Mouse (Mus musculus): ENCODE measurements around the gene D5Ertd579e. TPM values are rescaled to one million over a fixed set of nuclear protein-coding genes. Genes with fewer than 3 reads are reported as not detected.

Gene D5Ertd579e
- polyA plus RNA-seq, 1 experiment from 2014 or later: 25.7 TPM

DNA sequence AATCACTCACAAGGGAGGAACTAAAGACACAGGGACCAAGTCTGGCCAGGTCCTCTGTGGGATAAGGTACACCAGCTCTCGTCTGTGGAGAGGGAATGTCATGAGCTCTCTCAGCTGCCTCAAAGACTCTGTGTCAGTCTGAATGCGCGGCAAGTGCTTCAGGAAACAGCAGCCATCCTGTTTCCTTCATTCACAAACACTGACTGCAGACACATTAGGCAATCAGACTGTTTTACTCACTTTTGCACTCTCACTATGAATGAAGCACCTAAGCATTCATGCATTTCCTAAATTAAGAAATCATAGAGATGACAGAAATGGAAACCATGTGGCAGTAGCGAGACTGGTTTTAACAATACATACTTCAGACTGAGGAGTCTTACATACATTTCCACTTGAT, 77.5 kb downstream of the D5Ertd579e start:
- H3K27ac ChIP-seq (replicated peaks): no peak overlapping the region
- no peaks in the 10 kb centered on the region for H3K27me3 ChIP-seq (replicated peaks; ENCODE audit: low read depth, poor library complexity, severe bottlenecking)
- DNase-seq (ENCODE audit: low spot score): no peak
- 82% methylated on average over 4 of the region's 4 CpGs for WGBS
- H3K4me1 ChIP-seq: no peaks in the 10 kb centered on the region
- no peaks in the 10 kb centered on the region for H3K9me3 ChIP-seq
- peaks cover 63% of the 10 kb centered on the region for H3K36me3 ChIP-seq (replicated peaks)
- H3K4me3 ChIP-seq: no peak overlapping the region

DNA sequence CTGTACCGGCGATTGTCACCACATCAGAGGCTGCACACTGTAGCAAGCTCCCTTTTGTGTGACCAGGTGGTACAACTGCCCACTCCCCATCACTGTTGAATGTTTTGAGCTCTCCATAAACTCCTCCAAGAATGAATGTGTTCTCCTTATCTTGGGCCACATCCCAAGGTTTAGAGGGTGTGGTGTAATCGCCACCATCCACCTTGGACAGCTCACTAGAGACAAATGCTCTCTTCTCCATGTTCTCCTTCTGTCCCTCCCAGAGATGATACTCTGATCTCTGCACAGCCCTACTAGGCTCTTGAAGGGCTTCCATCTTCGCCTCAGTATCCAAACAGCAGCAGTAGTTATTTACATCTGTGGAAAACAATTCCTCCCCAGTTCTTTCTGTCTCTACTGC, 81.7 kb downstream of the D5Ertd579e start:
- H3K27ac ChIP-seq (replicated peaks): no peak overlapping the region
- 88% methylated on average over 4 of the region's 4 CpGs for WGBS
- no peak overlapping the region for H3K4me3 ChIP-seq
- no peaks in the 10 kb centered on the region for H3K4me1 ChIP-seq
- H3K27me3 ChIP-seq (replicated peaks; ENCODE audit: low read depth, poor library complexity, severe bottlenecking): no peaks in the 10 kb centered on the region
- H3K9me3 ChIP-seq: no peaks in the 10 kb centered on the region
- no peak for DNase-seq (ENCODE audit: low spot score)
- peaks cover 98% of the 10 kb centered on the region for H3K36me3 ChIP-seq (replicated peaks)

DNA sequence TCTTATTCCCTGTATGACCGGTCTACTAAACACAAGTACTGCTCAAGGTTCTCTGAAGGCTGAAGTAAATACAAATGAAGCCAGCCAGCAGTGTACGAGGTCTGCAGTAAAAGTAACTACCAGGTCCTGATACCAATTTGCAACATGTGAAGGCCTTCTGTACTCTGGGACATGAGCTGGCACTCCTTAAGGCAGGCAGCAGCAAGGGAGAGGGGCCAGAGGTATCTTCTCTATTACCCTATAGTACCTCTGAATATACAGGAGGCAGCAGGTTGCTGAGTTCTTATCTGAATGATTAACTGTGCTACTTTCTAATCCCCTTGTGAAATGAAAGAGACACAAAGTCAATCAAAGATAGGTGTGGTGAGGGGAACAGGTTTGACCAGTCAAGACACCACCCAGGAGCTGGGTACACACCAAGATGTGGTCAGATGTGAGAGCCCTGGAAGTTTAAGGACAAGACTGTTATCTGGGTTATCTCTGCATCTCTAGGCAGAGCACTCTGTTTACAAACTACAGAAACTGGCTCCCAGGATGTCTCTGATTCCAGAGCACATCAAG, 86.8 kb downstream of the D5Ertd579e start:
- Histone ChIP-seq H3K36me3 (replicated peaks) (peaks cover 94% of the 10 kb centered on the region), H3K27me3 (replicated peaks; ENCODE audit: low read depth, poor library complexity, severe bottlenecking) (no peaks in the 10 kb centered on the region)
- WGBS: 92% methylated on average over 2 of the region's 2 CpGs

DNA sequence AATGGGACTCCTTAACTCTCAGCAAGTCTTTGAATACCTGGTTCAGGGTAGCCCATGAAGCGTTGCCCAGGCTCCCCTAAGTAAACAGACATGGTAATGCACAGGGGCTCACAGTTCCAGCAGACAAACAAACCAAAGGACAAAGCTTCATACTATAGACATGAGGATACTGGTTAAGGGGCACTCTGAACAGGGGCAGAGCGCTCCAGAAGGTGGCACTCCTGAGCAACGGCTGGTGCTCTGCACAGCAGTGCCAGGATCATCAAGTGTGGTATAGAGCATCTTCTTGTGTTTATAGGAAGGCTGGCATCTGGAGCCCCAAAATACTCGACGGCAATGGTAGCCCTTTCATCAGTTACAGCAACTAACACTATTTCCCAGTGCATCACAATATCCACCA, 92.8 kb downstream of the D5Ertd579e start:
- Histone ChIP-seq H3K27ac (replicated peaks) (no peak overlapping the region), H3K9me3 (no peaks in the 10 kb centered on the region), H3K4me1 (no peaks in the 10 kb centered on the region), H3K4me3 (no peak overlapping the region), H3K27me3 (replicated peaks; ENCODE audit: low read depth, poor library complexity, severe bottlenecking) (no peaks in the 10 kb centered on the region), H3K36me3 (replicated peaks) (peaks cover 99% of the 10 kb centered on the region)
- DNase-seq (ENCODE audit: low spot score): no peak
- 86% methylated on average over 5 of the region's 5 CpGs for WGBS

More for the DNA sequence above, 86.8 kb downstream of the D5Ertd579e start:
- H3K4me1 ChIP-seq: no peaks in the 10 kb centered on the region
- no peak overlapping the region for H3K27ac ChIP-seq (replicated peaks)
- H3K4me3 ChIP-seq: no peak overlapping the region
- DNase-seq (ENCODE audit: low spot score): no peak
- no peaks in the 10 kb centered on the region for H3K9me3 ChIP-seq

DNA sequence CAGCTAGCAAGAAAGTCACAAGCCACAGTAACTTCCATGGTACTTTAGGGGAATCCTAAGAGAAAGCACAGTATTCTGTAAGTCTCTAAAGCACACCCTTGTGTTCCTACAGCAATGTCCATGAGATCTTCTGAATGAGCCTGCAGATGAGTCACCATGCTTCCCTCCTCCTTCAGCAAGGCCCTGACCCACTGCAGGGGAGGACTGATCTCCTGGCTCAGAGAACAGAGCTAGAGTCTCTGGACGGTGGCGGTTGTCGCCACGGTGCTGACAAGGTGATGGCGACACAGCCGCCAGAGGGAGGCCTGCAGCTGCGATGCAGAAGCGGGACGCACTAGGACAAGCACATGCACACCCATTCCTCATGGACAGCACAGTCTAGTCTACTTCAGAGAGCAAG, 93.8 kb downstream of the D5Ertd579e start:
- DNase-seq (ENCODE audit: low spot score): no peak
- no peaks in the 10 kb centered on the region for H3K4me1 ChIP-seq
- no peaks in the 10 kb centered on the region for H3K9me3 ChIP-seq
- peaks cover 91% of the 10 kb centered on the region for H3K36me3 ChIP-seq (replicated peaks)
- no peak overlapping the region for H3K27ac ChIP-seq (replicated peaks)
- no peaks in the 10 kb centered on the region for H3K27me3 ChIP-seq (replicated peaks; ENCODE audit: low read depth, poor library complexity, severe bottlenecking)
- no peak overlapping the region for H3K4me3 ChIP-seq
- 94% methylated on average over 9 of the region's 9 CpGs for WGBS

DNA sequence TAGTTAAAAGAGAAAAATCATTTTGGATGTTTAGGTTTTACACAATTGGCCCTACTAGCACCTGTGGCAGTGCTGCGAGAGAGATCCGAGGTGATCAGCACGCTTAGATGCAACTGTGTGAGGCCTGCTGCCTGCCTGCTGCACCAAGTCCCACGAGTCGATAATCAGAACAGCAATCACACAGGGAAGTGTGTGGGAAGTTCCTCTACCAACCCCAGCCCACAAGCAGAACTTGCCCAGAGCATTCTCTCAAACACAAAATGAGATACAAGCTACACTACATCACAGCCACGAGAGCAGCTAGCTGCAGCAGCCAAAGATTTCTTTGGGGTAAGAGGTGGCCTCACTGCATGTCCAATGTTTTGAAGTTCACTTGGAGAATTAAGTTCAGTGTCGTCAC, 94.3 kb downstream of the D5Ertd579e start:
- Histone ChIP-seq H3K27me3 (replicated peaks; ENCODE audit: low read depth, poor library complexity, severe bottlenecking) (no peaks in the 10 kb centered on the region), H3K27ac (replicated peaks) (no peak overlapping the region), H3K9me3 (no peaks in the 10 kb centered on the region), H3K36me3 (replicated peaks) (peaks cover 85% of the 10 kb centered on the region), H3K4me1 (no peaks in the 10 kb centered on the region), H3K4me3 (no peak overlapping the region)
- DNase-seq (ENCODE audit: low spot score): no peak
- WGBS: 92% methylated on average over 7 of the region's 7 CpGs

DNA sequence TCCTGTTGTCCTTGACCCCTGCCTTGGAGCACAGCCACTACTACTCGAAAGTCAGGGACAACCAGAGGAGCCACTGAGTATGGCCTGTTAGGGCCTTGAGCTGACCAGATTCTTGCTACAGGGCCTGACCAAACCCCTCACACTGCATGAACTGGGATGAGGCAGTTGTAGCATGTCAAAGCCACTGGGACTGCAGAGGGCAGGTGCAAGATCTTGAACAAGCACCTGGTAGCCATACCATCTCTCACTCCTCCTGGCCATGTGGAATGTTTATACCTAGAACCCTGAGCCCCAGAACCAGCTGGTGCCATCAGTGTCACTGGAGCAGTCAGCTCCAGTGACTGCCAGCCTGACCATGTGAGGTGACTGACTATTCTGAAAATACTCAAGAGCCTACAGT, 96.9 kb downstream of the D5Ertd579e start:
- Histone ChIP-seq H3K4me3 (no peak overlapping the region), H3K27ac (replicated peaks) (no peak overlapping the region), H3K9me3 (no peaks in the 10 kb centered on the region), H3K36me3 (replicated peaks) (peaks cover 59% of the 10 kb centered on the region), H3K27me3 (replicated peaks; ENCODE audit: low read depth, poor library complexity, severe bottlenecking) (no peaks in the 10 kb centered on the region), H3K4me1 (no peaks in the 10 kb centered on the region)
- no peak for DNase-seq (ENCODE audit: low spot score)
- WGBS: 94% methylated on average over 1 of the region's 1 CpGs

DNA sequence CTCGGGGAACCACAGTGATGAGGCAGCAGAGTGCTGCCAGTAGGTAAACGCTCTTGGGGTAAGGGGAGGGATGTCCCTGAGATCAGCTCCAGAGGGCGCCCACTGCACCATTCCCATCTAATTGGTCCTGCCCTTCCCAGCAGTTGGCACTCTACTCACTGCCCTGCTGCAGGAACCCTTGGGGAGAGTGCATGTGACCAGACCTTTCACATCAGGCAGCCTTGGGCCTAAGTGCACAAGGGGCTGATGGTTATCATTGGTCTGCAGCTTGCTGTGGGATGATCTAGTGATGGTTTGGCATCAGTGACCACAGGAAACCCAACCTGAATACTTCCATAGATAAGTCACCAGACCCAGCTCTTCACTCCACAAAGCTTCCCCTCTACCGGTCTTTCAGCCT, 98.2 kb downstream of the D5Ertd579e start:
- DNase-seq (ENCODE audit: low spot score): no peak
- no peaks in the 10 kb centered on the region for H3K9me3 ChIP-seq
- WGBS: 34% methylated on average over 4 of the region's 4 CpGs
- H3K4me1 ChIP-seq: 0 out of 2 replicates have a peak, but pooled peaks cover 4% of the 10 kb centered on the region
- no peaks in the 10 kb centered on the region for H3K27me3 ChIP-seq (replicated peaks; ENCODE audit: low read depth, poor library complexity, severe bottlenecking)
- H3K4me3 ChIP-seq: no peak overlapping the region
- peaks cover 47% of the 10 kb centered on the region for H3K36me3 ChIP-seq (replicated peaks)
- no peak overlapping the region for H3K27ac ChIP-seq (replicated peaks)

DNA sequence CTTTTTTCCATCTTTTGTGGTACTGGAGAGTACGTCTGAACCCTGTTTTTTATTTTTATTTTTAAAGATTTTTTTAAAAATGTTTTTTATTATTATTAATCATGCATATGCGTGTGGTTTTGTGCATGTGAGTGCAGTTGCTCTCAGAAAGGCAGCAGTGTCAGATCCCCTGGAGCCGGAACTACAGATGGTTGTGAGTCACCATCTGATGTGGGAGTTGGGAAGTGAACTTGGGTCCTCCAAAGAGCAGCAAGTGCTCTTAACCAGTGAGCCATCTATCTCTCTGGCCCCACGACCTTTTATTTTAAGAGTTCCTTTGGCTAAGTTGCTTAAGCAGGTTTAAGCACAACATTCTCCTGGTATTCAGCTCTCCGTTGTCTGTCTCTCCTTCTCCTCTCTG, 99.6 kb downstream of the D5Ertd579e start:
- DNase-seq (ENCODE audit: low spot score): no peak
- WGBS: 80% methylated on average over 5 of the region's 5 CpGs
- Histone ChIP-seq H3K4me1 (0 out of 2 replicates have a peak, but pooled peaks cover 4% of the 10 kb centered on the region), H3K36me3 (replicated peaks) (peaks cover 33% of the 10 kb centered on the region), H3K27me3 (replicated peaks; ENCODE audit: low read depth, poor library complexity, severe bottlenecking) (no peaks in the 10 kb centered on the region), H3K4me3 (no peak overlapping the region), H3K27ac (replicated peaks) (no peak overlapping the region), H3K9me3 (no peaks in the 10 kb centered on the region)

DNA sequence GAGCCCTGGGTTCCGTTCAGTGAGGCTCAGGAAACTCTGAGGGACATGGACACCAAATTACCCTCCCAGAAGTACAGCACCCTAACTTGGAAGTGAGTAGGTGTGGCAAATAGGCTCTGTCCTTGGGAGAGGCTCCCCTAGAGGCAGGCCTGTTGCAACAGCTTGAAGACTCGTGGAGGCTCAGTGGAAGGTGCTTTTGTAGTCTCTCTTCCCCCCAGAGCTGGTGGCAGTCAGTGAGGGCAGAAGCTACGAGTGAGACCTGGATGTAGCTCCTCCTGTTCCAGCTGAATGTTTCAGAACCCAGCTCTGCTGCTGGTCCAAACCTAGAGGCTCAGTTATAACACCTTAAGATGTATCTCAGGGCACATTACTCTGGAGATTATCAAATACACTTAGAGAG, 100.7 kb downstream of the D5Ertd579e start:
- H3K27ac ChIP-seq (replicated peaks): no peak overlapping the region
- peaks cover 22% of the 10 kb centered on the region for H3K36me3 ChIP-seq (replicated peaks)
- H3K4me3 ChIP-seq: no peak overlapping the region
- 29% methylated on average over 3 of the region's 3 CpGs for WGBS
- H3K27me3 ChIP-seq (replicated peaks; ENCODE audit: low read depth, poor library complexity, severe bottlenecking): no peaks in the 10 kb centered on the region
- H3K4me1 ChIP-seq: 0 out of 2 replicates have a peak, but pooled peaks cover 4% of the 10 kb centered on the region
- H3K9me3 ChIP-seq: no peaks in the 10 kb centered on the region
- no peak for DNase-seq (ENCODE audit: low spot score)

DNA sequence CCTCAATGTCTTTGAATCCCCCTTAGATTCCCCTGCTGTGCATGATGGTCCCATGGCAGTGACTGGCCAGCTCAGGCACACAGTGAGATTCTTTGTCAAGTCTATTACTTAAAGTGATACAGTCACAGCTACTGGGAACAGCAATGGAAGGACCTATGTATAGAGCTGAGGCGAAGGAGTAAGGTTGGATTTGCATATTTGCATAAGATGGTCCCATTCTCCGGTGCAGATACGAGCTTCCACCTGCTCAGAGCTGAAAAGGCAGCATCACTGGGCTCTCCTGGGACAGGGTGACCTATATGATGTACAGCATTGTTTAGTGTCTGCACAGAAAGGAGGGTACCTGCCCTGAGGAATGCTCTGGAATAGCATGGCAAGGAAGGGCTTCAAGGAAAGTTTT, 101.5 kb downstream of the D5Ertd579e start:
- Histone ChIP-seq H3K27me3 (replicated peaks; ENCODE audit: low read depth, poor library complexity, severe bottlenecking) (no peaks in the 10 kb centered on the region), H3K36me3 (replicated peaks) (peaks cover 14% of the 10 kb centered on the region), H3K4me1 (0 out of 2 replicates have a peak, but pooled peaks cover 4% of the 10 kb centered on the region), H3K27ac (replicated peaks) (no peak overlapping the region), H3K9me3 (no peaks in the 10 kb centered on the region), H3K4me3 (no peak overlapping the region)
- DNase-seq (ENCODE audit: low spot score): no peak
- 86% methylated on average over 3 of the region's 3 CpGs for WGBS

DNA sequence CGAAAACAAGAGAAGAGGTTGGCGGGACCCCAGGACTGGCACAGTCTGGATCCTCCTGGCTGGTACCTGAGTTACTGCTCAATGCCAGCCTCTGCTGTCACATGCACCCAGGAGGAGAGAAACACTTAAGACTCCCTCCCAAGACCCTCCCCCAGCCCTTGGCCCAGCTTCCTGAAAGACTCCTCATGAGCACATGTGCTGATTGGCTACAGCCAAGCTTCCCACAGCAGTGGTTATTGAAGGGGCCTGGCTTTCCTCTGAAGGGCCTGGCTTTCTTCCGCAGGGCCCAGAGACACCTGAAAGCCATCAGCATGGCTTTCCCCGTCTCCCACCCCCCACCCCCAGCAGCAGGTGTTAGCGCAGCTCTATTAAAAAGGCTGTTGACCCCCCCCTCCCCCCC, 102.6 kb downstream of the D5Ertd579e start, which contains the start of gene Tbc1d14:
Tbc1d14 (minus strand) TSS at position 101 of the 400 bp plus-strand sequence.
- peaks cover 2% of the 10 kb centered on the region; the same call in 1 of the 2 replicates for H3K36me3 ChIP-seq (replicated peaks)
- DNase-seq (ENCODE audit: low spot score): no peak
- H3K4me1 ChIP-seq: 0 out of 2 replicates have a peak, but pooled peaks cover 4% of the 10 kb centered on the region
- WGBS: 81% methylated on average over 5 of the region's 5 CpGs
- H3K4me3 ChIP-seq: no peak within 1 kb of the TSS
- no peaks in the 10 kb centered on the region for H3K9me3 ChIP-seq
- no peaks in the 10 kb centered on the region for H3K27me3 ChIP-seq (replicated peaks; ENCODE audit: low read depth, poor library complexity, severe bottlenecking)
- no peak within 1 kb of the TSS for H3K27ac ChIP-seq (replicated peaks)

DNA sequence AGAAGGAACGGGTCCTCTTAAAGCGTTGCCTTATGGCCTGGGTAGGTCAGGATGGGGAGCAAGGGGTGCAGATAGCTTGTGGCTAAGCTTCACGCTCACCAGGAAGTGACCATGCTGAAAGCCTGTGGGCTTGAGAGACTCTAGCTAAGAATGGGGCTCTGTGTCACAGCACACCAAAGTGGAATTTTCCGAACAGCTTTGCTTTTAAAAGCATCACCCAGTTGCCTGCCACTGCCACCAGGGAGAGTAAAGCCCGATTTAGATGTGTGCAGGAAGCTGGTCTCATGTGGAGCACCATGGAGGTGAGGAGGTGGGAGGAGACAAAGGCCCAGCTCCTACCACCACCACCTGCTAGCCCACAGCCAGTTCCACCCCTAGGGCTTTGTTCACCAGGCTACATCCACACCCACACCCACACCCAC, 105.3 kb downstream of the D5Ertd579e start:
- DNase-seq (ENCODE audit: low spot score): no peak
- H3K27ac ChIP-seq (replicated peaks): no peak overlapping the region
- no peaks in the 10 kb centered on the region for H3K9me3 ChIP-seq
- no peaks in the 10 kb centered on the region for H3K27me3 ChIP-seq (replicated peaks; ENCODE audit: low read depth, poor library complexity, severe bottlenecking)
- H3K4me1 ChIP-seq: 0 out of 2 replicates have a peak, but pooled peaks cover 4% of the 10 kb centered on the region
- no peaks in the 10 kb centered on the region for H3K36me3 ChIP-seq (replicated peaks)
- H3K4me3 ChIP-seq: no peak overlapping the region
- 68% methylated on average over 5 of the region's 5 CpGs for WGBS

Measured in embryonic facial prominence, embryonic 10.5 days (tissue).